Mouse (Mus musculus) splenic B cell, adult 2 months (primary cell): ENCODE measurements around the gene Rnf152.

Experiments
- DNase-seq: peaks from one replicate; pipeline ENCODE4 v3.0.0-alpha.2; 2011; ENCODE audit warnings: low read depth, low spot score
- H3K27me3 ChIP-seq: 2 replicates; pipeline ENCODE4 v1.6.1; 2012; ENCODE audit warnings: mild to moderate bottlenecking, low read length, moderate library complexity, mixed read lengths; ENCODE audit not compliant: control insufficient read depth, poor library complexity, insufficient read depth, severe bottlenecking
- H3K36me3 ChIP-seq: 2 replicates; pipeline ENCODE4 v1.6.1; 2012; ENCODE audit warnings: mild to moderate bottlenecking, low read length, moderate library complexity, mixed read lengths; ENCODE audit not compliant: control insufficient read depth, poor library complexity, insufficient read depth, severe bottlenecking

The Rnf152 gene

GRCm38 (mm10) chr1:105356291-105357011, at the start of gene Rnf152:
Rnf152 (minus strand) TSS chr1:105356710.
- peak; percentile 18 for DNase-seq
- Histone ChIP-seq H3K27me3 (no peaks in the 10 kb centered on the region; the same call in none of the 2 replicates), H3K36me3 (no peaks in the 10 kb centered on the region)

GRCm38 (mm10) chr1:105402853-105403252, 46.3 kb upstream of the Rnf152 start:
- Histone ChIP-seq H3K36me3 (no peaks in the 10 kb centered on the region), H3K27me3 (no peaks in the 10 kb centered on the region)
- DNase-seq: no peak

- H3K27me3 ChIP-seq: no peaks in the 10 kb centered on the region
These were observed 27.8 kb upstream of the Rnf152 start for GRCm38 (mm10) chr1:105384141-105384937.

GRCm38 (mm10) chr1:105377546-105377945, 21.0 kb upstream of the Rnf152 start:
- DNase-seq: no peak
- Histone ChIP-seq H3K27me3 (no peaks in the 10 kb centered on the region), H3K36me3 (no peaks in the 10 kb centered on the region)

More at GRCm38 (mm10) chr1:105384141-105384937, 27.8 kb upstream of the Rnf152 start:
- DNase-seq: no peak
- no peaks in the 10 kb centered on the region for H3K36me3 ChIP-seq

- Histone ChIP-seq H3K36me3 (no peaks in the 10 kb centered on the region), H3K27me3 (no peaks in the 10 kb centered on the region)
- DNase-seq: no peak
These were observed 18.1 kb upstream of the Rnf152 start for GRCm38 (mm10) chr1:105374618-105375017.

GRCm38 (mm10) chr1:105362701-105363100, 6.2 kb upstream of the Rnf152 start:
- no peaks in the 10 kb centered on the region; the same call in 1 of the 2 replicates for H3K27me3 ChIP-seq
- DNase-seq: peak; percentile 50
- H3K36me3 ChIP-seq: no peaks in the 10 kb centered on the region

- no peak for DNase-seq
- Histone ChIP-seq H3K27me3 (no peaks in the 10 kb centered on the region; the same call in none of the 2 replicates), H3K36me3 (no peaks in the 10 kb centered on the region)
These were observed 2.4 kb upstream of the Rnf152 start for GRCm38 (mm10) chr1:105358896-105359295.

- Histone ChIP-seq H3K36me3 (no peaks in the 10 kb centered on the region), H3K27me3 (no peaks in the 10 kb centered on the region; the same call in none of the 2 replicates)
- DNase-seq: no peak
These were observed 610 bp downstream of the Rnf152 start for GRCm38 (mm10) chr1:105355910-105356290.

- Histone ChIP-seq H3K27me3 (no peaks in the 10 kb centered on the region; the same call in none of the 2 replicates), H3K36me3 (no peaks in the 10 kb centered on the region)
- DNase-seq: no peak
These were observed 1.3 kb downstream of the Rnf152 start for GRCm38 (mm10) chr1:105354901-105355891.

GRCm38 (mm10) chr1:105351806-105352205, 4.7 kb downstream of the Rnf152 start:
- DNase-seq: no peak
- Histone ChIP-seq H3K27me3 (no peaks in the 10 kb centered on the region; the same call in 1 of the 2 replicates), H3K36me3 (no peaks in the 10 kb centered on the region)

GRCm38 (mm10) chr1:105342305-105342704, 14.2 kb downstream of the Rnf152 start:
- no peaks in the 10 kb centered on the region for H3K36me3 ChIP-seq
- DNase-seq: no peak

GRCm38 (mm10) chr1:105340943-105341342, 15.6 kb downstream of the Rnf152 start:
- Histone ChIP-seq H3K27me3 (no peaks in the 10 kb centered on the region), H3K36me3 (no peaks in the 10 kb centered on the region)
- DNase-seq: no peak

More at GRCm38 (mm10) chr1:105342305-105342704, 14.2 kb downstream of the Rnf152 start:
- H3K27me3 ChIP-seq: no peaks in the 10 kb centered on the region

GRCm38 (mm10) chr1:105337397-105337796, 19.1 kb downstream of the Rnf152 start:
- no peak for DNase-seq
- Histone ChIP-seq H3K27me3 (no peaks in the 10 kb centered on the region), H3K36me3 (no peaks in the 10 kb centered on the region)

GRCm38 (mm10) chr1:105336096-105336495, 20.4 kb downstream of the Rnf152 start:
- no peaks in the 10 kb centered on the region for H3K36me3 ChIP-seq
- H3K27me3 ChIP-seq: no peaks in the 10 kb centered on the region
- no peak for DNase-seq
